Mouse (Mus musculus) stomach, embryonic 15.5 days (tissue): ENCODE data around the gene Gm49486. TPM values are rescaled to one million over a fixed set of nuclear protein-coding genes. Genes with fewer than 3 reads are reported as not detected.
A peak's percentile ranks its signal among the peaks of the same experiment; 100 is the strongest.
"Not testable (repeated sequence)": the region's sequence is repeated elsewhere in the genome, so short reads cannot be mapped to it uniquely, and the experiment has no call there.

Source experiments
- ATAC-seq: fragments of 200-750 bp; cut with Nextera tagmentation; 2 replicates; pipeline ENCODE4 v1.8.0; 2017; ENCODE audit warnings: low read depth, moderate number of reproducible peaks, moderate TSS enrichment; ENCODE audit not compliant: insufficient read depth, low FRiP score
- H3K27ac ChIP-seq: fragments of 300-500 bp; sonication (generic); 2 replicates; pipeline ENCODE4 v1.5.1; 2015; ENCODE audit warnings: mild to moderate bottlenecking, inconsistent platforms
- H3K27me3 ChIP-seq: fragments of 300-500 bp; sonication (generic); replicated peaks from 2 replicates; pipeline ENCODE4 v1.6.1; 2015; ENCODE audit warnings: inconsistent platforms
- H3K36me3 ChIP-seq: fragments of 300-500 bp; sonication (generic); 2 replicates; pipeline ENCODE4 v1.6.1; 2015; ENCODE audit warnings: inconsistent platforms
- H3K4me1 ChIP-seq: fragments of 300-500 bp; sonication (generic); 2 replicates; pipeline ENCODE4 v1.6.1; 2015; ENCODE audit warnings: inconsistent platforms
- H3K4me2 ChIP-seq: fragments of 300-500 bp; sonication (generic); 2 replicates; pipeline ENCODE4 v1.6.1; 2015; ENCODE audit warnings: mild to moderate bottlenecking, inconsistent platforms
- H3K4me3 ChIP-seq: fragments of 300-500 bp; sonication (generic); replicated peaks from 2 replicates; pipeline ENCODE4 v1.5.1; 2015; ENCODE audit warnings: inconsistent platforms
- H3K9ac ChIP-seq: fragments of 300-500 bp; sonication (generic); 2 replicates; pipeline ENCODE4 v1.6.1; 2015; ENCODE audit warnings: inconsistent platforms
- H3K9me3 ChIP-seq: fragments of 300-500 bp; sonication (generic); 2 replicates; pipeline ENCODE4 v1.6.1; 2016; ENCODE audit warnings: inconsistent platforms
- WGBS: fragments of 180-500 bp; shearing (Covaris S2); methylation state at CpG from one replicate; pipeline ENCODE4 v1.1.7; 2015; 5-methylcytosine and 5-hydroxymethylcytosine counted together
- polyA plus RNA-seq: library from polyadenylated mRNA; unstranded; fragments of >200 nt; fragmentation: Nextera tagmentation; extraction: Ambion mirVana; gene quantifications from 2 replicates; pipeline ENCODE4 v1.2.1, GENCODE M21; 2015

The Gm49486 gene
- polyA plus RNA-seq, 1 experiment from 2014 or later = 0.65 TPM

- H3K36me3 ChIP-seq = no peaks in the 10 kb centered on the region
- H3K4me1 ChIP-seq = 0 out of 2 replicates have a peak, but pooled peaks cover 6% of the 10 kb centered on the region
- H3K9me3 ChIP-seq = no peaks in the 10 kb centered on the region
- 33% methylated on average over 10 of the region's 10 CpGs for WGBS
- no peaks in the 10 kb centered on the region for H3K27me3 ChIP-seq
- ATAC-seq = no peak
- H3K4me2 ChIP-seq = 0 out of 2 replicates have a peak overlapping the region, but pooled peaks have one; percentile 5
- H3K27ac ChIP-seq = no peak overlapping the region
- no peak overlapping the region for H3K4me3 ChIP-seq
- no peak overlapping the region for H3K9ac ChIP-seq
These were observed 26.6 kb upstream of the Gm49486 start for GRCm38 (mm10) chr15:79202575-79202974.

- no peak overlapping the region for H3K4me3 ChIP-seq
- H3K27ac ChIP-seq = no peak overlapping the region
- H3K9ac ChIP-seq = no peak overlapping the region
- H3K4me2 ChIP-seq = no peak overlapping the region
- H3K9me3 ChIP-seq = no peaks in the 10 kb centered on the region
- ATAC-seq = no peak
- no peaks in the 10 kb centered on the region for H3K36me3 ChIP-seq
- WGBS = 65% methylated on average over 6 of the region's 6 CpGs
- H3K27me3 ChIP-seq = no peaks in the 10 kb centered on the region
- 0 out of 2 replicates have a peak, but pooled peaks cover 8% of the 10 kb centered on the region for H3K4me1 ChIP-seq
These were observed 21.0 kb upstream of the Gm49486 start for GRCm38 (mm10) chr15:79208211-79208610.

GRCm38 (mm10) chr15:79208758-79209439 is 20.3 kb upstream of the Gm49486 start:
- no peak overlapping the region for H3K4me3 ChIP-seq
- 66% methylated on average over 27 of the region's 27 CpGs for WGBS
- H3K27ac ChIP-seq = no peak overlapping the region
- no peaks in the 10 kb centered on the region for H3K9me3 ChIP-seq
- ATAC-seq = no peak
- H3K27me3 ChIP-seq = no peaks in the 10 kb centered on the region
- H3K4me1 ChIP-seq = 0 out of 2 replicates have a peak, but pooled peaks cover 8% of the 10 kb centered on the region
- H3K9ac ChIP-seq = no peak overlapping the region
- H3K36me3 ChIP-seq = no peaks in the 10 kb centered on the region
- H3K4me2 ChIP-seq = no peak overlapping the region

GRCm38 (mm10) chr15:79210357-79210756 is 18.8 kb upstream of the Gm49486 start:
- H3K27me3 ChIP-seq = no peaks in the 10 kb centered on the region
- H3K9ac ChIP-seq = no peak overlapping the region
- no peaks in the 10 kb centered on the region for H3K36me3 ChIP-seq
- ATAC-seq = no peak
- no peak overlapping the region for H3K4me2 ChIP-seq
- H3K4me3 ChIP-seq = no peak overlapping the region
- H3K27ac ChIP-seq = no peak overlapping the region
- H3K9me3 ChIP-seq = no peaks in the 10 kb centered on the region
- 66% methylated on average over 2 of the region's 2 CpGs for WGBS
- 0 out of 2 replicates have a peak, but pooled peaks cover 8% of the 10 kb centered on the region for H3K4me1 ChIP-seq

DNA sequence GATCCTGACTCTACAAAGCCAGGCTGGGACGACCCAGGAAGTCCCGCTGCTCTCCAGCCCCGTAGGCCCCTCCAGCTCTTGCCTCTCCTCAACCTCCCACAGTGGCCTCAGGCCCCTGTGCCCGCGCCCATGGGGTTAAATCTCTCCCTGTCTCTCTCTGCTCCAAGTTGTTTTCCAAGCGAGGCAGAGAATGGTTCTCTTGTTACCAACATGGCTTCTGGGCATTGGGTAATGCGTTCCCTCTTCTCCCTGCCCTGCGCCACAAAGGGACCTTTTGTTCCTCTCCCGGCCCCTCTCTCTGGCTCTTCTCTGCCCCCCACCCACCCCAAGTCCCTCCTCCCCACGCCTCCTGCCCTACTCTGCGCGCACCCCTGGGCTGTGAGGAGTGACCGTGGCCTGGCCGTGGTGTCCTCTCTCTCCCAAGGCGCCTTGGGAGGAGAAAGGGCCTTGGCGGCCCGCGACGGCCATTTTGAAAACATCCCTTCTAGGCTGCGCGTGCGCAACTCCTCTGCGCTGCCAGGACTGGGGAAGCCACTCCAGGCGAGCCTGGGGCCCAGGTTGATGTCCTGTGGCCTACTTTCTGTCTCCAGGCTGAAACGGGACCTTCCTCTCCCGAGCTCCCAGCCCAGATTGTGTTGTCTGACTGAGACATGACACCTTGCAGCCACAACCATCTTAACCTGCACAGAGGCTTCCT is 16.3 kb upstream of the Gm49486 start:
- Histone ChIP-seq H3K4me3 (no peak overlapping the region), H3K4me2 (no peak overlapping the region), H3K9ac (no peak overlapping the region), H3K9me3 (no peaks in the 10 kb centered on the region), H3K27ac (no peak overlapping the region), H3K4me1 (0 out of 2 replicates have a peak, but pooled peaks cover 8% of the 10 kb centered on the region), H3K27me3 (no peaks in the 10 kb centered on the region), H3K36me3 (no peaks in the 10 kb centered on the region)
- 83% methylated on average over 25 of the region's 26 CpGs for WGBS
- ATAC-seq = peak; percentile 23; the same call in 1 of the 2 replicates

GRCm38 (mm10) chr15:79213591-79213990 is 15.6 kb upstream of the Gm49486 start:
- no peak overlapping the region for H3K4me2 ChIP-seq
- H3K27ac ChIP-seq = no peak overlapping the region
- H3K9ac ChIP-seq = no peak overlapping the region
- H3K36me3 ChIP-seq = no peaks in the 10 kb centered on the region
- WGBS = 68% methylated on average over 6 of the region's 6 CpGs
- 0 out of 2 replicates have a peak, but pooled peaks cover 5% of the 10 kb centered on the region for H3K4me1 ChIP-seq
- no peaks in the 10 kb centered on the region for H3K9me3 ChIP-seq
- no peak for ATAC-seq
- H3K4me3 ChIP-seq = no peak overlapping the region
- H3K27me3 ChIP-seq = no peaks in the 10 kb centered on the region

- Histone ChIP-seq H3K27me3 (no peaks in the 10 kb centered on the region), H3K4me2 (no peak overlapping the region), H3K4me3 (no peak overlapping the region), H3K9ac (no peak overlapping the region), H3K9me3 (no peaks in the 10 kb centered on the region), H3K27ac (no peak overlapping the region), H3K4me1 (no peaks in the 10 kb centered on the region), H3K36me3 (no peaks in the 10 kb centered on the region)
- no peak for ATAC-seq
- 44% methylated on average over 3 of the region's 3 CpGs for WGBS
These were observed 13.0 kb upstream of the Gm49486 start for GRCm38 (mm10) chr15:79216191-79216590.

DNA sequence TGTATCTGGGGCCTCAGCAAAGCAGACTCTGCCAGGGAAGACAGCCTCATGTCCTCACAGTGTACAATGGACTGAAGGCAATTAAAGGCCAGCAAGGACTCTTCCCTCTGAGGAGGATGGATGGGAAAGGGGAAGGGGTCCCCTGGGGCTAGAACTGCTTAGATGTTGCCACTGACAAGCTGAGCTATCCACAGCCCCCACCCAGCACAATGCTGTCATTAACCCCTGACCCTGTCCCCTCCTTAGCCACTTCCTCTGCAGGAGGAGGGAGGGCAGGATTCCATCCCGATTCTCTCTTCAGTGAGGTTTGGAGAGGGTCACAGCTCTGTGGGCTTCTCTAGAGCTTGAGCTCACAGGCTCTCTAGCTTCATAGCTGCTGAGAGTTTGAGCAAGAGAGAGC is 9.6 kb upstream of the Gm49486 start:
- Histone ChIP-seq H3K4me1 (no peaks in the 10 kb centered on the region), H3K27me3 (no peaks in the 10 kb centered on the region), H3K27ac (no peak overlapping the region), H3K4me3 (no peak overlapping the region), H3K36me3 (no peaks in the 10 kb centered on the region), H3K9ac (no peak overlapping the region), H3K9me3 (no peaks in the 10 kb centered on the region), H3K4me2 (no peak overlapping the region)
- no peak for ATAC-seq
- WGBS = 0% methylated on average over 1 of the region's 1 CpGs

GRCm38 (mm10) chr15:79223641-79224040 is 5.5 kb upstream of the Gm49486 start:
- WGBS = 14% methylated on average over 5 of the region's 5 CpGs
- no peak overlapping the region for H3K4me3 ChIP-seq
- no peaks in the 10 kb centered on the region for H3K36me3 ChIP-seq
- H3K4me1 ChIP-seq = 0 out of 2 replicates have a peak, but pooled peaks cover under 1% of the 10 kb centered on the region
- H3K9me3 ChIP-seq = no peaks in the 10 kb centered on the region
- no peak overlapping the region for H3K9ac ChIP-seq
- no peak overlapping the region for H3K4me2 ChIP-seq
- no peaks in the 10 kb centered on the region for H3K27me3 ChIP-seq
- no peak overlapping the region for H3K27ac ChIP-seq
- peak; percentile 34 for ATAC-seq

- Histone ChIP-seq H3K4me2 (no peak overlapping the region), H3K4me3 (no peak overlapping the region), H3K9me3 (no peaks in the 10 kb centered on the region), H3K9ac (no peak overlapping the region), H3K36me3 (no peaks in the 10 kb centered on the region), H3K27me3 (no peaks in the 10 kb centered on the region), H3K27ac (no peak overlapping the region), H3K4me1 (0 out of 2 replicates have a peak, but pooled peaks cover 6% of the 10 kb centered on the region)
- 15% methylated on average over 5 of the region's 5 CpGs for WGBS
- ATAC-seq = 0 out of 2 replicates have a peak, but pooled peaks have one; percentile 24
These were observed 4.5 kb upstream of the Gm49486 start for GRCm38 (mm10) chr15:79224685-79225084.

DNA sequence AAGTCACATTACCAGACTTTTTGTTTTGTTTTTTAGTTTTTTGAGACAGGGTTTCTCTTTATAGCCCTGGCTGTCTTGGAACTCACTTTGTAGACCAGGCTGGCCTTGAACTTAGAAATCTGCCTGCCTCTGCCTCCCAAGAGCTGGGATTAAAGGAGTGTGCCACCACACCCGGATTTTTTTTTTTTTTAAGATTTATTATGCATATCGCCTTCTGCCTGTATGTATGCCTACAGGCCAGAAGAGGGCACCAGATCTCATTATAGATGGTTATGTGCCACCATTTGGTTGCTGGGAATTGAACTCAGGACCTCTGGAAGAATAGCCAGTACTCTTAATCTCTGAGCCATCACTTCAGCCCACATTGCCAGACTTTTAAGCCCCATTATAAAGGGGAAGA is 3.4 kb upstream of the Gm49486 start:
- not testable (repeated sequence) for H3K27me3 ChIP-seq, H3K4me1 ChIP-seq, H3K27ac ChIP-seq, H3K9me3 ChIP-seq, H3K9ac ChIP-seq, H3K4me2 ChIP-seq, H3K36me3 ChIP-seq, H3K4me3 ChIP-seq, ATAC-seq
- WGBS = 54% methylated on average over 2 of the region's 2 CpGs

GRCm38 (mm10) chr15:79235268-79235667 is 6.1 kb downstream of the Gm49486 start:
- Histone ChIP-seq H3K9me3 (no peaks in the 10 kb centered on the region), H3K27ac (0 out of 2 replicates have a peak overlapping the region, but pooled peaks have one; percentile 24), H3K36me3 (peaks cover 25% of the 10 kb centered on the region), H3K4me1 (no peaks in the 10 kb centered on the region), H3K4me2 (no peak overlapping the region), H3K4me3 (no peak overlapping the region), H3K27me3 (no peaks in the 10 kb centered on the region), H3K9ac (no peak overlapping the region)
- no peak for ATAC-seq
- WGBS = 73% methylated on average over 9 of the region's 9 CpGs
